In the genomic region with DNA sequence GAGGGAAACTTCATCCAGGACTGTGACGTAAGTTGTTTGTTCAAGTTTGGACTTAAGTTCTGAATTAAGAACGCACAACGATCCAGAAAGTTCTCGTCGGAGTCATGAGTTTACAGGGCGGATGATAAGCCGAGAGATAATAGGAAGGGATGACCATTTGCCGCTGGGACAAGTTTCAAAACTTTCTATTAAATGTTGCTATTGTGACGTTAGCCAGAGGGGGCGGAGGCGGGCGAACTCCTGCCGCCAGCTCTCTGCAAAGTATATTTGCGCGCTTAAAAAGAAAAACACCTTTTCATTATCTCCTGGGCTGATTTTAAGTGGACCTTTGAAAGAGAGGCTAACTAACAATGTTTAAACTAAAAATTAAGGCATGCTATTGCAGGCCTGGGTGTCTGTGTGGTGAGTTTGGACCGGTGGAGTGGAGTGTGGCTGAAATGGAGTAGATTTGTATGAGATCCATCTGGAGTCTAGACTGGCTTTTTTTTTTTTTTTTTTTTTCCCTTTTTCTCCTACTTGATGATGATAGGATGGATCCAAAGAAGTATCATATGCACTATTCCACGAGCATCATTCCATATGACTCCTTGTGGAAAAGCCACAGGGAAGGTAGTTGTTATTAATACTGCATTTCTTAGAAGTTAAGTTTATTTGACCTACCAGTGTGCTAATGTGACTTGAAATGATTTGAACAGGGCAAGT, we compare ENCODE assay signal across 8 mouse cellular contexts. TPM values are rescaled to one million over a fixed set of nuclear protein-coding genes. Genes with fewer than 3 reads are reported as not detected.
DNase-seq lines count a peak whose midpoint lies in the region; ATAC-seq and TF ChIP-seq lines count a peak whose summit lies in the region.

No protein-coding gene starts in this region.

- peak; percentile 46 for DNase-seq in 3134 (ENCODE audit: extremely low read depth, insufficient read length, low spot score)
- DNase-seq in heart, adult 18-20 months = peak; percentile 57 to 76
- peak; percentile 34 to 52 for DNase-seq in natural killer cell, adult 2 months (ENCODE audit: low spot score in 2 of 2)
- peak; percentile 40 for DNase-seq in thymus, postnatal 25 days

- H3K36me3 ChIP-seq in E14TG2a.4 (ENCODE audit: insufficient read depth, low read length) = no peaks in the 10 kb centered on the region
- no peaks in the 10 kb centered on the region for H3K36me3 ChIP-seq in intestine, embryonic 16.5 days (ENCODE audit: control insufficient read depth, insufficient read depth, low read length)
- no peaks in the 10 kb centered on the region; the same call in 1 of the 2 replicates for H3K36me3 ChIP-seq in liver, embryonic 16.5 days (ENCODE audit: control insufficient read depth, insufficient read depth)

- TF ChIP-seq POLR2A in cortical plate, adult 2 months (IDR thresholded peaks at IDR 0.05; ENCODE audit: extremely low read depth, insufficient read depth, low read length) = no peak

- peaks cover 6% of the 10 kb centered on the region for H3K27me3 ChIP-seq in E14TG2a.4 (ENCODE audit: insufficient read depth, low read length)
- no peaks in the 10 kb centered on the region for H3K27me3 ChIP-seq in intestine, embryonic 16.5 days (replicated peaks; ENCODE audit: control insufficient read depth, insufficient read depth, low read length)
- H3K27me3 ChIP-seq in liver, embryonic 16.5 days (ENCODE audit: control insufficient read depth, insufficient read depth, low read depth, low read length) = no peaks in the 10 kb centered on the region

- peaks cover 23% of the 10 kb centered on the region for H3K4me1 ChIP-seq in E14TG2a.4 (replicated peaks; ENCODE audit: low read depth, low read length)
- H3K4me1 ChIP-seq in cortical plate, adult 2 months (ENCODE audit: control insufficient read depth, insufficient read depth, low read length) = no peaks in the 10 kb centered on the region
- H3K4me1 ChIP-seq in intestine, embryonic 16.5 days (ENCODE audit: control insufficient read depth, insufficient read depth, low read length) = peaks cover 3% of the 10 kb centered on the region
- peaks cover 13% of the 10 kb centered on the region for H3K4me1 ChIP-seq in liver, embryonic 16.5 days (ENCODE audit: control insufficient read depth, low read depth, low read length)

- H3K9ac ChIP-seq in intestine, embryonic 16.5 days (ENCODE audit: low read depth, low read length) = peak overlapping the region; percentile 91
- peak overlapping the region; percentile 96 for H3K9ac ChIP-seq in liver, embryonic 16.5 days (ENCODE audit: low read depth, low read length)

- 3% methylated on average over 17 of the region's 17 CpGs for WGBS in intestine, embryonic 16.5 days
- 1% methylated on average over 17 of the region's 17 CpGs for whole genome bisulfite sequencing in liver, embryonic 16.5 days (ENCODE audit: insufficient replicate concordance)

- H3K4me3 ChIP-seq in E14TG2a.4 (replicated peaks; ENCODE audit: low read length) = peak overlapping the region; percentile 94
- peak overlapping the region; percentile 56 for H3K4me3 ChIP-seq in cortical plate, adult 2 months (ENCODE audit: insufficient read depth, low read length)
- H3K4me3 ChIP-seq in intestine, embryonic 16.5 days (ENCODE audit: low read length) = peak overlapping the region; percentile 89
- peak overlapping the region; percentile 95 for H3K4me3 ChIP-seq in liver, embryonic 16.5 days (ENCODE audit: low read depth, low read length)

- TF ChIP-seq CTCF in E14TG2a.4 (conservative IDR thresholded peaks at IDR 0.05; ENCODE audit: low read length) = peak; percentile 16; the same call in 1 of the 2 replicates
- TF ChIP-seq CTCF in cortical plate, adult 2 months (IDR thresholded peaks at IDR 0.05; ENCODE audit: extremely low read depth, insufficient read depth, low read length) = no peak

- ATAC-seq in intestine, embryonic 16.5 days = peak; percentile 55; the same call in 1 of the 2 replicates
- peak; percentile 31; the same call in 1 of the 2 replicates for ATAC-seq in liver, embryonic 16.5 days (ENCODE audit: low read depth)

- H3K27ac ChIP-seq in cortical plate, adult 2 months (ENCODE audit: insufficient read depth, low read length) = no peak overlapping the region
- peak overlapping the region; percentile 81 for H3K27ac ChIP-seq in intestine, embryonic 16.5 days (ENCODE audit: low read length)
- peak overlapping the region; percentile 91 for H3K27ac ChIP-seq in liver, embryonic 16.5 days (ENCODE audit: low read length)

- peak overlapping the region; percentile 74 for H3K4me2 ChIP-seq in intestine, embryonic 16.5 days (ENCODE audit: low read depth, low read length)
- H3K4me2 ChIP-seq in liver, embryonic 16.5 days (ENCODE audit: low read depth, low read length) = peak overlapping the region; percentile 75

- H3K9me3 ChIP-seq in E14TG2a.4 (ENCODE audit: low read length) = no peaks in the 10 kb centered on the region
- no peaks in the 10 kb centered on the region for H3K9me3 ChIP-seq in intestine, embryonic 16.5 days (ENCODE audit: control insufficient read depth, low read length)
- H3K9me3 ChIP-seq in liver, embryonic 16.5 days (replicated peaks; ENCODE audit: control insufficient read depth, low read length) = no peaks in the 10 kb centered on the region

RNA-seq across cellular contexts. Expression of a gene that starts 0.9 kb away (rescaled TPM):
- polyA plus RNA-seq in cortical plate, adult 2 months (2012; rRNA removed) = 2.1 and 2.5 TPM in 2 replicates
- total RNA-seq in heart, adult 18-20 months (2021) = 1 to 10 TPM; 1.5 to 2.6 TPM
- 15.5 and 20.2 TPM in 2 replicates for polyA plus RNA-seq in intestine, embryonic 16.5 days (2015; fragmentation: Nextera tagmentation; extraction: Ambion mirVana)
- polyA plus RNA-seq in liver, embryonic 16.5 days (2015; fragmentation: Nextera tagmentation; extraction: Ambion mirVana) = 14.4 and 15.8 TPM in 2 replicates

RNA-seq across cellular contexts. Expression of a gene that starts 32.9 kb away (rescaled TPM):
- 11.2 and 12.5 TPM in 2 replicates for polyA plus RNA-seq in cortical plate, adult 2 months (2012; rRNA removed)
- 1 to 10 TPM; 6.7 to 9.3 TPM for total RNA-seq in heart, adult 18-20 months (2021)
- polyA plus RNA-seq in intestine, embryonic 16.5 days (2015; fragmentation: Nextera tagmentation; extraction: Ambion mirVana) = 10.8 and 11.6 TPM in 2 replicates
- polyA plus RNA-seq in liver, embryonic 16.5 days (2015; fragmentation: Nextera tagmentation; extraction: Ambion mirVana) = 6.0 and 6.7 TPM in 2 replicates
